Mouse (Mus musculus): ENCODE measurements around the gene Ascc3. TPM values are rescaled to one million over a fixed set of nuclear protein-coding genes. Genes with fewer than 3 reads are reported as not detected.

Ascc3 gene
- polyA plus RNA-seq, 1 experiment from 2014 or later, result 17.8 TPM

DNA sequence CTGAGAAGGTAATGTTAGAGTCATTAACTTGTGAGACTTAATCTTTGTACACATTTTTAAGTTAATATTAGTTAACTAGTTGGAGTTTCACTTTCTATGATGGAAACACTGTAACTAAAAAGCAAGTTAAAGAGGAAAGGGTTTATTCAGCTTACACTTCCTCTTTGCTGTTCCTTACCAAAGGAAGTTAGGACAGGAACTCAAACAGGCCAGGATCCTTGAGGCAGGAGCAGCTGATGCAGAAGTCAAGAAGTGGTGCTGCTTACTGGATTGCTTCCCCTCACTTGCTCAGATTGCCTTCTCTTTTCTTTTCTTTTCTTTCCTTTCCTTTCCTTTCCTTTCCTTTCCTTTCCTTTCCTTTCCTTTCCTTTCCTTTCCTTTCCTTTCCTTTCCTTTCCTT, 97.9 kb downstream of the Ascc3 start:
- ATAC-seq (ENCODE audit: low FRiP score), result no peak
- Histone ChIP-seq H3K9ac (no peak overlapping the region), H3K9me3 (no peaks in the 10 kb centered on the region), H3K4me1 (replicated peaks) (no peaks in the 10 kb centered on the region), H3K4me2 (no peak overlapping the region), H3K4me3 (no peak overlapping the region), H3K27me3 (no peaks in the 10 kb centered on the region), H3K36me3 (peaks cover 5% of the 10 kb centered on the region; the same call in 1 of the 2 replicates), H3K27ac (no peak overlapping the region)

DNA sequence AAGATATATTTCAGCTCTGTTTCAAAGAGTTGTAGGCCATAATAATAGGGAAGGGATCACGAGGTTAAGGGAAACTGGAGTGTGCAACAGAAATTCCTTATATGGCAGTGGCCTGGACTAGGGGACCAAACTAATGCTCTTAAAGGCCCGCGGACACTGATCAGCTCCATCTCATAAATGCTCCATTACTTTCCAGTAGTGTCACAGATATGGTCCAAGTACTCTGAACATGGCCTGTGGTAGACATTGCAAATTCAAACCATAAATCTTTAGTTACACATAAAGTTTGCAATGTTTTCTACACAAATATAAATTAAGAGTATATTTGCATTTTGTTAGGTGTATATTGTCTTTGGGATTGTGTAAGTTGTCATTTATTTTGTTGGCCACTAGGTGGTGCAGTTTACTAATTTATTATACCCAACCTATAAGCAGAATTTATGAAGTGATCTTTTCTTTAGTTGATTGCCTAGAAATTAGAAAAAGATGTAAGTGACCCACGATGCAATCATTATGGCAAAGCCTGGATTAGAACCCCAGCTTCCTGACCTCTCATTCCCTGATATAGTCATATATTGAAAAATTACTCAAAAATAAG, 106.5 kb downstream of the Ascc3 start:
- 61% methylated on average over 4 of the region's 4 CpGs for WGBS
- Histone ChIP-seq H3K4me1 (replicated peaks) (no peaks in the 10 kb centered on the region), H3K27me3 (no peaks in the 10 kb centered on the region), H3K27ac (no peak overlapping the region), H3K9ac (no peak overlapping the region), H3K4me2 (no peak overlapping the region), H3K9me3 (no peaks in the 10 kb centered on the region), H3K36me3 (0 out of 2 replicates have a peak, but pooled peaks cover 3% of the 10 kb centered on the region), H3K4me3 (no peak overlapping the region)
- peak; percentile 72 for ATAC-seq (ENCODE audit: low FRiP score)

DNA sequence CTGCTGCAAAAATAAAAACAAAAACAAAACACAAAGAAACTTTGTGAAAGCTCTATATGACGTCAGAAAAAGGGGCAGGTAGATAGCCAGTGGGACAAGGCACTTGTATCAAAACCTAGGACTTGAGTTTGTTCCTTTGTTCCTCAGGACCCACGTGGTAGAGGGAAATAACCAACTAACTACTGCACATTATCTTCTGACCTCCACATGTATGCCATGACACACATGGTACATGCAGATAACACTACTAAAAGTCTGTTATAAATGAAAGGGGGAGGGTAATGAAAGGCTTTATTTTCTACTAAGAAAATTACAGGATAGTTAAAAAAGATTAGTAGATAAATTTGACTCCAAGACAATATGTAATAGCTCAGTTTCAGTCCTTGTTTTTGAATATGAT, 109.3 kb downstream of the Ascc3 start:
- ATAC-seq (ENCODE audit: low FRiP score), result no peak
- H3K4me1 ChIP-seq (replicated peaks), result no peaks in the 10 kb centered on the region
- H3K9me3 ChIP-seq, result no peaks in the 10 kb centered on the region
- 0 out of 2 replicates have a peak, but pooled peaks cover 3% of the 10 kb centered on the region for H3K36me3 ChIP-seq
- 71% methylated on average over 2 of the region's 2 CpGs for WGBS
- no peak overlapping the region for H3K4me3 ChIP-seq
- no peak overlapping the region for H3K27ac ChIP-seq
- H3K9ac ChIP-seq, result no peak overlapping the region
- no peak overlapping the region for H3K4me2 ChIP-seq
- H3K27me3 ChIP-seq, result no peaks in the 10 kb centered on the region

DNA sequence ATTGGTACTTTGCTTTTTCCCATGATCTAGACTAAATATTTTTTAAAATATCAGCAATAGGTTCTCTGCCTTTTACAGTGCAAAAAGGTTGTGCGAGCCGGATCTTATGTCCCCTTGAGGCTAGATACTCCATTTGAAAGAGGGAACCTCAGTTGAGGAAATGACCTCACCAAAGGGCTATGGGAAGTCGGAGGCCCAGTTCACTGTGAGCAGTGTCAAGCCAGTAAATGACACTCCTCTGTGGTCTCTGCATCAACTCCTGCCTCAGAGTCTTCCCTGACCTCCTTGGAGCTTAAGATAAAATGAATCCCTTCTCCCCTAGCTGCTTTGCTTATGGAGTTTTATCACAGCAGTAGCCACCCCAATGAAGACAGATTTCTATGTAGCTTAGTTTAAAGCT, 109.9 kb downstream of the Ascc3 start:
- no peaks in the 10 kb centered on the region for H3K9me3 ChIP-seq
- no peak for ATAC-seq (ENCODE audit: low FRiP score)
- WGBS, result 79% methylated on average over 3 of the region's 3 CpGs
- H3K4me1 ChIP-seq (replicated peaks), result no peaks in the 10 kb centered on the region
- no peak overlapping the region for H3K9ac ChIP-seq
- no peaks in the 10 kb centered on the region for H3K27me3 ChIP-seq
- no peak overlapping the region for H3K4me3 ChIP-seq
- no peak overlapping the region for H3K4me2 ChIP-seq
- H3K27ac ChIP-seq, result no peak overlapping the region
- H3K36me3 ChIP-seq, result 0 out of 2 replicates have a peak, but pooled peaks cover 3% of the 10 kb centered on the region

DNA sequence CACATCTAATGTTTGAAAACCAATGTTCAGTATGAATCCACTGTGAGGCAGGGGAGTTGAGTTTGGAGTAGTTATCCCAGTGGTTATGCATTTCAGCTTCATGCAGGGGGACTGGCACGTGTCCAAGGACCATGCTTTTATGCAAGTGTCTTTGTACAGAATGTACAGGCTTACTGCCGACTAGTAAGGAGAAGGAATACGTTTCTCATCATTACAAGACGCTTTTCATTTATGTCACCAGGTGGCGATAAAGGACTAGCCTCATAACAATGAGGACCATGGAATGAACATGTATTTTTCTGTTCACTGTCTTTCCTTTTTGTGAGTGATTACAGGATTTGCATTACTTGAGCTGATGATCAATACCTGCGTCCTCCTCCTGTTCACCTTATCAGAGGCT, 111.7 kb downstream of the Ascc3 start:
- H3K4me3 ChIP-seq, result no peak overlapping the region
- WGBS, result 19% methylated on average over 6 of the region's 6 CpGs

DNA sequence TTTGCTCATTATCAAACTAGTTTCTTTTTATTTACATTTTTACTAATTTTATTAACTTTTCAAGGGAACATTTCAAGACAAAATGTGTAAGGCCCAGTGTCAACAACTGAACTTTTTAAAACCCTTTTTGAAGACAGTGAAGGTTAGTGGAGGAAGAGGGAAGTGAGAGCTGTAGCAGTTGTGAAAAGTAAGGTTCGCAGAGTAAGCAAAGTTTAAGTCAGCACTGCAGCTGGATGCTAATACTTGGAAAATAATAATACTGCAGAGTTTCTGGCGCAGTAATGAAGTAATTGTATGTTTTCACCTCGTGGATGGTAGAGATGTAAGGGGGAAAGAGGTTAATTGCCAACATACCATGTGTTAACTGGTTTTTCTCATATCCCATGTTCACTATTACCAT, 112.4 kb downstream of the Ascc3 start:
- Histone ChIP-seq H3K27ac (no peak overlapping the region), H3K4me2 (no peak overlapping the region), H3K9ac (no peak overlapping the region), H3K4me3 (no peak overlapping the region), H3K9me3 (no peaks in the 10 kb centered on the region), H3K36me3 (0 out of 2 replicates have a peak, but pooled peaks cover 3% of the 10 kb centered on the region), H3K4me1 (replicated peaks) (no peaks in the 10 kb centered on the region), H3K27me3 (no peaks in the 10 kb centered on the region)
- no peak for ATAC-seq (ENCODE audit: low FRiP score)
- 85% methylated on average over 3 of the region's 3 CpGs for WGBS

More for the DNA sequence above, 111.7 kb downstream of the Ascc3 start:
- Histone ChIP-seq H3K27ac (no peak overlapping the region), H3K36me3 (0 out of 2 replicates have a peak, but pooled peaks cover 3% of the 10 kb centered on the region), H3K9me3 (no peaks in the 10 kb centered on the region), H3K27me3 (no peaks in the 10 kb centered on the region), H3K4me1 (replicated peaks) (no peaks in the 10 kb centered on the region), H3K4me2 (no peak overlapping the region), H3K9ac (no peak overlapping the region)
- peak; percentile 85 for ATAC-seq (ENCODE audit: low FRiP score)

DNA sequence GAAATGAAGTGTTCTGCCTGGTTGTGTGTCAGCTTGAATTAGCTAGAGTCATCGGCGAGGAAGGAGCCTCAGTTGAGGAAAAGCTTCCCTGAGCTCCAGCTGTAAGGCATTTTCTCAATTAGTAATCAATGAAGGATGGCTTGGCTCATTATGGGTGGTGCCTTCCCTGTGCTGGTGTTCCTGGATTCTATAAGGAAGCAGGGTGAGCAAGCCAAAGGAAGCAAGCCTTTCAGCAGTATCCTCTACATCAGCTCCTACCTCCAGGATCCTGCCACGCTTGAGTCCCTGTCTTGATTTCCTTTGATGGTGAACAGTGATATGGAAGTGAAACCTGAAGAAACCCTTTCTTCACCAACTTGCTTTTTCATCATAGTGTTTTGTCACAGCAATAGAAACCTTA, 118.8 kb downstream of the Ascc3 start:
- H3K36me3 ChIP-seq, result peaks cover 11% of the 10 kb centered on the region; the same call in 1 of the 2 replicates
- H3K4me3 ChIP-seq, result no peak overlapping the region
- H3K4me1 ChIP-seq (replicated peaks), result no peaks in the 10 kb centered on the region
- ATAC-seq (ENCODE audit: low FRiP score), result no peak
- H3K27me3 ChIP-seq, result no peaks in the 10 kb centered on the region
- WGBS, result 70% methylated on average over 3 of the region's 3 CpGs
- H3K9ac ChIP-seq, result no peak overlapping the region
- H3K9me3 ChIP-seq, result no peaks in the 10 kb centered on the region
- no peak overlapping the region for H3K27ac ChIP-seq
- H3K4me2 ChIP-seq, result no peak overlapping the region

DNA sequence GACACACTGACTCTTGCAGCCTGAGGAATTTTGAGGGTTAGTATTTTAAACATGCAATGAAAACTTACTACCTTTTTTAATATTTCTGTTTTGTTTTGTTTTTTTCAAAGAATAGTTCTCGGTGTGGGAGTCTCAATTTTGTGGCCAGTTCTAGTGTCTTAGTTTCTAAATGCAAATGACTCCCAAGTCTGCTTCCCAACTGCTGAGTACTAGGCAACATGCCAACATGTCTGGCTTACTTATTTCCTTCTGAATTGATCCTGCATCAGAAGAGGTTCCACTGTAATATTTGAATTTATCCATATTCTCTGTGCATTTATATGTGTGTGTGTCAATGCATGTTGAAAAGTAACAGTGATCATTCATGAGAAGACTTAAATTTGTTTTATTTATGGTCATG, 119.3 kb downstream of the Ascc3 start:
- Histone ChIP-seq H3K9ac (no peak overlapping the region), H3K4me3 (no peak overlapping the region), H3K4me2 (no peak overlapping the region), H3K9me3 (no peaks in the 10 kb centered on the region), H3K27me3 (no peaks in the 10 kb centered on the region), H3K27ac (no peak overlapping the region), H3K4me1 (replicated peaks) (no peaks in the 10 kb centered on the region), H3K36me3 (peaks cover 11% of the 10 kb centered on the region; the same call in 1 of the 2 replicates)
- no peak for ATAC-seq (ENCODE audit: low FRiP score)
- 63% methylated on average over 1 of the region's 1 CpGs for WGBS

DNA sequence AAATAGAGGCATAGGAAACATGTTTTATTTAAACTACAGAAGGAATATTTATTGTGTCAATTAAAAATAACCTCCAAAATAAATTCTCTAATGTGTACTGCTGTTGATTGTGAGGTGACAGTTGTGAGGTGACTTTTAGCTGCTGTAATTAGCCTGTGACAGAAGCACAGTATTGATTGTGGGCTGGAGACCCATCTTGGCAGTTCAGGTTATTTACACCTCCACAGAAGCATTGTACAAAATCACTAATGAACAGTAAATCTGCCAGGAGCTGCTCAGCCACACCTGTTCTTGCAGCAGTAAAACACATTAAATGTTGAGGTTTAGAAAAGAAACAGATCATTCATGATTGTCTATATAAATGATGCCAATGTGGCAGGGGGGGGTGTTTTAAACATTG, 141.0 kb downstream of the Ascc3 start:
- H3K4me3 ChIP-seq, result no peak overlapping the region
- H3K27ac ChIP-seq, result no peak overlapping the region
- peaks cover 8% of the 10 kb centered on the region; the same call in 1 of the 2 replicates for H3K36me3 ChIP-seq
- H3K27me3 ChIP-seq, result no peaks in the 10 kb centered on the region
- ATAC-seq (ENCODE audit: low FRiP score), result no peak
- H3K9me3 ChIP-seq, result no peaks in the 10 kb centered on the region
- no peak overlapping the region for H3K4me2 ChIP-seq
- no peak overlapping the region for H3K9ac ChIP-seq
- H3K4me1 ChIP-seq (replicated peaks), result no peaks in the 10 kb centered on the region

DNA sequence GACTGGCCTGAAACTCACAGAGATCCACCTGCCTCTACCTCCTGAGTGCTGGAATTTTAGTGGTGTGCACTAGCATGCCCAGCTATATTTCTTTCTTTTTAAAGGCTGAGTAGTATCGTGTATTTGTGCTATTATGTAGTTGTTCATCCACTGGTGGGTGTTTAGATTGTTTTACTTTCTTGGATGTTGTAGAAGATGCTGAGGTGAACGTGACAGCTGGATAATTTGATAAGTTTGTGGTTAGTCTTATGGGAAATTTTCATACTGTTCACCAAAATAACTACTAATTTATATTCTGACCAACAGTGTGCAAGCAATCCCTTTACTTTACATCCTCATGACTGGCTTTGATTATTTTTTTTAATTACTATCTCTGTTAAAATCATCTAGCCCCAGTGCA, 169.6 kb downstream of the Ascc3 start:
- 84% methylated on average over 2 of the region's 2 CpGs for WGBS
- Histone ChIP-seq H3K4me1 (replicated peaks) (0 out of 2 replicates have a peak, but pooled peaks cover 6% of the 10 kb centered on the region), H3K27ac (no peak overlapping the region), H3K4me2 (no peak overlapping the region), H3K27me3 (0 out of 2 replicates have a peak, but pooled peaks cover 2% of the 10 kb centered on the region), H3K9me3 (no peaks in the 10 kb centered on the region), H3K9ac (no peak overlapping the region), H3K4me3 (no peak overlapping the region), H3K36me3 (peaks cover 2% of the 10 kb centered on the region)
- no peak for ATAC-seq (ENCODE audit: low FRiP score)

DNA sequence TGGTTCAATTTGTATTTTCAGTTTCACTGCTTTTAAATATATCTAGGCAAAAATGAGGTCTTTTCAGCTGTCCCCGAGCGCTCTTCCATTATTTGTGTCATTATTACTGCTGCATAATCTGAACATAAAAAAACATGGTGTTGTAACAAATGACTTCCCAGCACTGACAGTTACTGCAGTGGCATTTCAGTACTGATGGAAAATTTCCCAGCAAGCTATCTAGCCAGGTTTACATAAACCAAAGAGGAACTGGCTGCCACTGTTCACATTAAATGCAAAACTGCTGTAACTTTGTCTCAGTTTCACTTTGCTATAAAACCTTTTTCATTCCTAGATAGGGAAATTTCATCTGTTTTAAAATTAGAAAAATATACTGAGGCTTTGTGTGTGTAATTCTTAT, 170.5 kb downstream of the Ascc3 start:
- Histone ChIP-seq H3K27ac (no peak overlapping the region), H3K4me2 (no peak overlapping the region), H3K4me1 (replicated peaks) (0 out of 2 replicates have a peak, but pooled peaks cover 6% of the 10 kb centered on the region), H3K27me3 (0 out of 2 replicates have a peak, but pooled peaks cover 2% of the 10 kb centered on the region), H3K36me3 (peaks cover 6% of the 10 kb centered on the region), H3K4me3 (no peak overlapping the region), H3K9me3 (no peaks in the 10 kb centered on the region), H3K9ac (no peak overlapping the region)
- no peak for ATAC-seq (ENCODE audit: low FRiP score)
- 60% methylated on average over 2 of the region's 2 CpGs for WGBS

DNA sequence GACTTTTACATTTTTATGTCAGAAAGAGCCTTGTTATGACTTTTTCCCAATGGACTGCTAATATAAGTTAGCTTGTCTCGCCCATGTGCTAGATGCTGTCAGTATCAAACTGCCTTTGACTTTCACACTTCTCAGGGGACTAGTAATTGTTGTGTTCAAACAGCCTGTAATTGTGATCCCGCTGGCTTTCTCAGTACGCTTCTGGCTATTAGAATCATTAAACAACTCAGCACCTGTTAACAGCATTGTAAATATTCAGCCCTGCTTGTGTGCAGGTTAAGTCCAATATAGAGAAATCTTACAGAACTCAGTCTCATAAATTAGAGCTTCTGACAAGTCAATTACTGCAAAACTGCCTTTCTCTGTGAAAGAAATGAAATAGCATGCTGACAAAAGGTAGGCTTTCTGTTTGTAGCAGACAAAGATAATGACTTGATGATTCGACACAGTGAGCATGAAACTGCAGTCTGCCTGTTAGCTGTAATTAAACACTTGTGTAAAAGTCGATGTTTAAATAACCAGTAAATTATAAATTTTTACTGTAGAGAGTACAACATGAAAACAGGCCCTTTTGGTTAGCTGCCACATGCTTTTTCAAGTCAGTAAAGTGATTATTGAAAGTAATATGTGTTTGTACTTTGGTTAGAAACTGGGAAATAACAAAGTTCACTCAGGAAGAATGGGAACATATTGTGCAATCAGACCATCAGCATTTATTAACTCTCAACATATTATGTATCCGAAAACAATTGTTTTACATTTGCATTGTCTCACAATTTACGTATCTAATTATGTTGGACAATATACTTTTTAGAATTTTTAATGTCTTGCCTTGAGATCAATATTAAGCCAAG, 171.2 kb downstream of the Ascc3 start:
- no peaks in the 10 kb centered on the region for H3K9me3 ChIP-seq
- 44% methylated on average over 7 of the region's 7 CpGs for WGBS
- peak; percentile 72 for ATAC-seq (ENCODE audit: low FRiP score)
- H3K9ac ChIP-seq, result no peak overlapping the region
- H3K27ac ChIP-seq, result no peak overlapping the region
- 0 out of 2 replicates have a peak, but pooled peaks cover 2% of the 10 kb centered on the region for H3K27me3 ChIP-seq
- H3K4me3 ChIP-seq, result no peak overlapping the region
- H3K4me2 ChIP-seq, result no peak overlapping the region
- H3K4me1 ChIP-seq (replicated peaks), result 0 out of 2 replicates have a peak, but pooled peaks cover 6% of the 10 kb centered on the region
- H3K36me3 ChIP-seq, result peaks cover 6% of the 10 kb centered on the region

Measured in hindbrain, embryonic 13.5 days (tissue).